Mouse (Mus musculus) spleen, postnatal 0 days (tissue): ENCODE results near the gene Trim11. TPM values are rescaled to one million over a fixed set of nuclear protein-coding genes. Genes with fewer than 3 reads are reported as not detected.

Experiments used
- polyA plus RNA-seq: library from polyadenylated mRNA; unstranded; fragments of >200 nt; fragmentation: Nextera tagmentation; extraction: Ambion mirVana; gene quantifications from 2 replicates; pipeline ENCODE4 v1.2.1, GENCODE M21; 2015

The Trim11 gene
- 14.6 and 17.4 TPM in 2 replicates for polyA plus RNA-seq

GRCm38 (mm10) chr11:58978027-58978705 lies at the start of gene Trim11:
Gene Trim11 (plus strand): TSS chr11:58978093.

GRCm38 (mm10) chr11:58938322-58939087 lies 39.4 kb upstream of the Trim11 start, which contains the start of gene Rnf187:
Gene Rnf187 (minus strand): TSS chr11:58938916.

DNA sequence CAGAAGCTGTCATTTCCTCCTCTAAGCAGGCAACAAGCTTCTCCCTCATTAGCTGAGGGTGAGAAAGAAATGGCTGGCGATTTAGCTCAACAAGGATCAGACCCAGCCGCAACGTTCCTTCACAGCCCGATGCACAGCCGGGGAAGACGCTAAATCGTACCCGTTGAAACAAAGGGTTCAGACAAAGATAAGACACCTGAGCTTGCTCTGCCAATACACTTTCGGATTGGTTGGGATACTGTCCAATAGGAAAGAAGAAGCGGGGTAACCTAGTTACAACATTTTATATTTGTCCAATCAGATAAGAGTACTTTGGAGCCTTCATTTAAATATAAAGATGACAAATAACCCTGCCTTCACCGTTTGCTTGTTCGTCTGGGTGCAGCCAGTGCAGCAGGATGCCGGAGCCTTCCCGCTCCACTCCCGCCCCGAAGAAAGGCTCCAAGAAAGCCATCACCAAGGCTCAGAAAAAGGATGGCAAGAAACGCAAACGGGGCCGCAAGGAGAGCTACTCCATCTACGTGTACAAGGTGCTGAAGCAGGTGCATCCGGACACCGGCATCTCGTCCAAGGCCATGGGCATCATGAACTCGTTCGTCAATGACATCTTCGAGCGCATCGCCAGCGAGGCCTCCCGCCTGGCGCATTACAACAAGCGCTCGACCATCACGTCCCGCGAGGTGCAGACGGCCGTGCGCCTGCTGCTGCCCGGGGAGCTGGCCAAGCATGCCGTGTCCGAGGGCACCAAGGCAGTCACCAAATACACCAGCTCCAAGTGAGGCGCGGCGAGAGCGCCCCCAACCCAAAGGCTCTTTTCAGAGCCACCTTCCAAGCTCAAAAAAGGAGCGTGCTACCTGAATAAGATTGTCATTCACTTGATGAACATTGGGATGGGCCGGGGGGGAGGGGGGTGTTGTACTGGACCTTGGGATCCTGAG lies 29.1 kb upstream of the Trim11 start, which contains the start of gene Hist3h2ba:
Hist3h2ba (plus strand) TSS at position 379 of the 938 bp plus-strand sequence.

DNA sequence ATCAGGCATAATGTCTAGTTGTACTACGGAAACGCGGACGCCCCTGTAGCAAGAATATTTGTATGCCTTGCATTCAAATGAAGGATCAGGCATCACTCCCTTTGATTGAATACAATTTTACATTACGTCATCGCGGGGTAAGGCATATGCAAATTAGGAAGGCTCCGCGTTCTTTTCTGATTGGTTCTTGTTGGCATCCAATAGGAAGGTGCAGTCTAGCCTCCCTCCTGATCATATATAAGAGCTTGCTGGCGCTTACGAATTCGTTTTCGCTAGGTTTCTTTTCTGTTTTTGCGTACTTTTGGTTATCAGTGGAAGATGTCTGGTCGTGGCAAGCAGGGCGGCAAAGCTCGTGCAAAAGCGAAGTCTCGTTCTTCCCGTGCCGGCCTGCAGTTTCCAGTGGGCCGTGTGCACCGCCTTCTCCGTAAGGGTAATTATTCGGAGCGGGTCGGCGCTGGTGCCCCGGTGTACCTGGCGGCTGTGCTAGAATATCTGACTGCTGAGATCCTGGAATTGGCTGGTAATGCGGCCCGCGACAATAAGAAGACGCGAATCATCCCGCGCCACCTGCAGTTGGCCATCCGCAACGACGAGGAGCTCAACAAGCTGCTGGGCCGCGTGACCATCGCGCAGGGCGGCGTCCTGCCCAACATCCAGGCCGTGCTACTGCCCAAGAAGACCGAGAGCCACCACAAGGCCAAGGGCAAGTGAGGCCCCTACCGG lies 23.3 kb upstream of the Trim11 start, which contains the start of the genes Hist3h2a and Trim17:
Hist3h2a (plus strand) TSS at position 266 of the 723 bp plus-strand sequence.
Trim17 (plus strand) TSS at position 266 of the 723 bp plus-strand sequence.

Other genes with a start within 250 kb of the Trim11 start
- not detected in 2 replicates for gene Olfr317, start 238.9 kb upstream of the Trim11 start, polyA plus RNA-seq
- gene Olfr316, start 225.4 kb upstream of the Trim11 start, polyA plus RNA-seq = not detected in 2 replicates
- gene Olfr315, start 204.9 kb upstream of the Trim11 start, polyA plus RNA-seq = not detected in 2 replicates
- gene Olfr314, start 195.1 kb upstream of the Trim11 start, polyA plus RNA-seq = not detected in 2 replicates
- not detected in 2 replicates for gene Fam183b, start 176.1 kb upstream of the Trim11 start, polyA plus RNA-seq
- gene Olfr313, start 163.1 kb upstream of the Trim11 start, polyA plus RNA-seq = not detected in 2 replicates
- not detected in 2 replicates for gene Olfr312, start 148.9 kb upstream of the Trim11 start, polyA plus RNA-seq
- gene Olfr311, start 138.8 kb upstream of the Trim11 start, polyA plus RNA-seq = not detected in 2 replicates
- 2.7 and 3.0 TPM in 2 replicates for gene Gm12258, start 130.9 kb upstream of the Trim11 start, polyA plus RNA-seq
- 2.2 and 4.1 TPM in 2 replicates for gene 2810021J22Rik, start 110.9 kb upstream of the Trim11 start, polyA plus RNA-seq
- gene Zfp39, start 73.9 kb upstream of the Trim11 start, polyA plus RNA-seq = 6.0 and 6.6 TPM in 2 replicates
- 22.2 and 26.7 TPM in 2 replicates for gene Btnl10, start 60.2 kb upstream of the Trim11 start, polyA plus RNA-seq
- 175 TPM in 2 replicates for gene Rnf187, start 39.2 kb upstream of the Trim11 start, polyA plus RNA-seq
- gene Hist3h2ba, start 29.2 kb upstream of the Trim11 start, polyA plus RNA-seq = 14.6 and 17.4 TPM in 2 replicates
- 26.0 and 27.0 TPM in 2 replicates for gene Hist3h2a, start 23.4 kb upstream of the Trim11 start, polyA plus RNA-seq
- 0.08 and 0.17 TPM in 2 replicates for gene Trim17, start 23.4 kb upstream of the Trim11 start, polyA plus RNA-seq
- 0.17 and 0.22 TPM in 2 replicates for gene Obscn, start 158.3 kb downstream of the Trim11 start, polyA plus RNA-seq
- 11.9 and 14.3 TPM in 2 replicates for gene Iba57, start 185.6 kb downstream of the Trim11 start, polyA plus RNA-seq
- gene Gjc2, start 205.1 kb downstream of the Trim11 start, polyA plus RNA-seq = 0.59 and 1.2 TPM in 2 replicates
- 84.0 and 88.0 TPM in 2 replicates for gene Guk1, start 214.1 kb downstream of the Trim11 start, polyA plus RNA-seq
- gene Mrpl55, start 224.4 kb downstream of the Trim11 start, polyA plus RNA-seq = 67.0 and 70.0 TPM in 2 replicates
- gene 2310033P09Rik, start 230.2 kb downstream of the Trim11 start, polyA plus RNA-seq = 34.5 and 37.9 TPM in 2 replicates